Mouse (Mus musculus) forebrain, embryonic 13.5 days (tissue): ENCODE measurements at regions not wholly inside any gene's neighbourhood (a gene's known extent, or its start where the extent isn't known, plus 50 kb on each side); places are given as distances from the start of the nearest gene placed in this dataset.

Experiments used
- ATAC-seq: fragments of 200-750 bp; cut with Nextera tagmentation; 2 replicates; pipeline ENCODE4 v1.8.0; 2017
- H3K27ac ChIP-seq: fragments of 300-500 bp; sonication (generic); 2 replicates; pipeline ENCODE4 v1.5.1; 2015; ENCODE audit warnings: inconsistent platforms, mild to moderate bottlenecking, moderate library complexity
- H3K27me3 ChIP-seq: fragments of 300-500 bp; sonication (generic); 2 replicates; pipeline ENCODE4 v1.6.1; 2015; ENCODE audit warnings: mild to moderate bottlenecking, inconsistent platforms
- H3K36me3 ChIP-seq: fragments of 300-500 bp; sonication (generic); 2 replicates; pipeline ENCODE4 v1.6.1; 2015; ENCODE audit warnings: mild to moderate bottlenecking, inconsistent platforms; ENCODE audit not compliant: poor library complexity, severe bottlenecking
- H3K4me1 ChIP-seq: fragments of 300-500 bp; sonication (generic); 2 replicates; pipeline ENCODE4 v1.6.1; 2015; ENCODE audit warnings: inconsistent platforms
- H3K4me2 ChIP-seq: fragments of 300-500 bp; sonication (generic); 2 replicates; pipeline ENCODE4 v1.6.1; 2015; ENCODE audit warnings: inconsistent platforms, mild to moderate bottlenecking, moderate library complexity
- H3K4me3 ChIP-seq: fragments of 300-500 bp; sonication (generic); 2 replicates; pipeline ENCODE4 v1.5.1; 2015; ENCODE audit warnings: mild to moderate bottlenecking, inconsistent platforms
- H3K9ac ChIP-seq: fragments of 300-500 bp; sonication (generic); 2 replicates; pipeline ENCODE4 v1.6.1; 2015; ENCODE audit warnings: mild to moderate bottlenecking, inconsistent platforms
- H3K9me3 ChIP-seq: fragments of 300-500 bp; sonication (generic); replicated peaks from 2 replicates; pipeline ENCODE4 v1.6.1; 2016; ENCODE audit warnings: inconsistent platforms
- WGBS: fragments of 180-500 bp; shearing (Covaris S2); methylation state at CpG from one replicate; pipeline ENCODE4 v1.1.7; 2015; 5-methylcytosine and 5-hydroxymethylcytosine counted together

DNA sequence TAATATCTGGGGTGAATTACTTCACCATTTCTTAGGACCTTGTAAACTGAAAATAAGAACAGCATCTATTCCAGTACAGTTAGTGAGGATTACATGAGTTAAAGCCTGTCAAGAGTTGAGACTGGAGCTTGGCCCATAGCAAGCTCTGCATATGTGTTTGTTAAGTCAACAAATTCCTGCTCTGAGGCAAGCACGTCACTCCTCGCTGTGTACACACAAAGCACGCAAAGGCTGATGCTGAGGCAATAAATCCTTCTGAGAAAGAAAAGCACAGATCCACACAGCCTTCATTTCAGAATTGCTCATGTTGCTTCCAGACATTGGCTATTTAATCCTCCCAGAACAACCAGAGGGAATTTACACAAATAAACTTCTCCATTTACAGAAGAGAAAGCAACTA, 328.9 kb upstream of the Gm9747 start:
- Histone ChIP-seq H3K4me1 (no peaks in the 10 kb centered on the region), H3K4me3 (no peak overlapping the region), H3K27ac (no peak overlapping the region), H3K4me2 (no peak overlapping the region), H3K9ac (no peak overlapping the region), H3K9me3 (no peaks in the 10 kb centered on the region), H3K36me3 (no peaks in the 10 kb centered on the region), H3K27me3 (no peaks in the 10 kb centered on the region)
- WGBS = 89% methylated on average over 3 of the region's 3 CpGs
- no peak for ATAC-seq

DNA sequence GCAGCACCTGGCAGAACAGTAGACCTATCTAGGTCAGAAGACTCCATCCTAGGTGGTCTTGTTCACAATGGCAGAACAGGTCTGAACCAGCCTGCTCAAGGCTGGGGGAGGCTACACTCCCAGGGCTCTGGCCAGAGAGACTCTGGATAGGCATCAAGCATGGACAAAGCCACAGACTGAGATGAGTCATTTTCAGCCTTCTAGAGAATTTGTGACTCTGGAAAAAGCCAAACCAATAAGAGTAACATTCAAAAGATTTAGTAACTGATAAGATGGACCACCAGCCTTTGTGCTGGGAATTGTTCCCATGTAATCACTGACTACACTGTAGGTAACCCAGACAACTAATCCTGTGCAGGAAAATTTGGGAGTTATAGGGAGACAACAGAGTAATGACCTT, 320.3 kb upstream of the Gm9747 start:
- H3K9ac ChIP-seq = no peak overlapping the region
- no peak overlapping the region for H3K4me2 ChIP-seq
- no peak for ATAC-seq
- H3K9me3 ChIP-seq = no peaks in the 10 kb centered on the region
- no peaks in the 10 kb centered on the region for H3K27me3 ChIP-seq
- no peaks in the 10 kb centered on the region for H3K4me1 ChIP-seq
- H3K4me3 ChIP-seq = no peak overlapping the region
- no peak overlapping the region for H3K27ac ChIP-seq
- H3K36me3 ChIP-seq = no peaks in the 10 kb centered on the region

DNA sequence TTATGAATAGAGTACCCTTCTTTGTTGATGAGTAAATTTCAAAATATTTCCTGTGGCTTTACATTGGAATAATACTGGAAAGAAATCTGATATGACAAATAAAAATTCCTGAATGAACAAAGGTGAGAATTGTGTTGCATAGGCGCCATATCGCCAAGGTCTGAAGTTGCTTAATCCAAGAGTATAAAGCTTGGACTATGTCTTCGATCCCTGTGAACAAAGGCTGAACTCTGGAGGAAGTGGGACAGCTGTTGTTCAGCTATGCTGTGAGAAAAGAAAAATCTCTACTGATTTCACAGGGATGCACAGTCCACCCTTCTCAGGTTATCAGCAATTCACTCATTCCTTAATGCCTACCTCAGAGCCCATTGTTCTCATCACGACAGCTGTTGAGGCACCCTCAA, 319.3 kb upstream of the Gm9747 start:
- WGBS = 89% methylated on average over 4 of the region's 4 CpGs

DNA sequence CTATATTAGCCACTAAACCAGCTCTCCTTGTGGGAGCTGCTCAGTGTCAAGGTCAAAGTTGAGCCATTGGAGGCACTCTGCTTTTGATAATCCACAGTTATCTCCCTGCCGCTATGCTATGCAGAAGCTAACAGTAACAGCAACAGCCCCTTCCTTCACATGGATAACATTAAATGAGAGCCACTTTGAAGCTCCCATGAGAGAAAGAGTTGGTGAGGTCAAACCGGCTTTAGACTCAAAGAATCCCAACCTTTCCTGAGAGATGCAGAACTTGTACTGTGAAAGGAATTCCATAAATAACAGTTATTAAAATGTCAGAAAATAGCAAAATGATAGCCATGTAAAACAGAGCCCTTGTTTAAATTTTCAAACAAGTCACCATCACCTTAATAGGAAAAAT, 316.1 kb upstream of the Gm9747 start:
- Histone ChIP-seq H3K9ac (no peak overlapping the region), H3K27ac (no peak overlapping the region), H3K27me3 (no peaks in the 10 kb centered on the region), H3K36me3 (no peaks in the 10 kb centered on the region), H3K4me1 (no peaks in the 10 kb centered on the region), H3K4me2 (no peak overlapping the region), H3K9me3 (no peaks in the 10 kb centered on the region), H3K4me3 (no peak overlapping the region)
- 89% methylated on average over 2 of the region's 2 CpGs for WGBS
- no peak for ATAC-seq

More for the DNA sequence above, 319.3 kb upstream of the Gm9747 start:
- no peak overlapping the region for H3K4me3 ChIP-seq
- H3K36me3 ChIP-seq = no peaks in the 10 kb centered on the region
- H3K9ac ChIP-seq = no peak overlapping the region
- no peaks in the 10 kb centered on the region for H3K9me3 ChIP-seq
- no peak overlapping the region for H3K27ac ChIP-seq
- no peaks in the 10 kb centered on the region for H3K4me1 ChIP-seq
- no peak overlapping the region for H3K4me2 ChIP-seq
- H3K27me3 ChIP-seq = no peaks in the 10 kb centered on the region
- no peak for ATAC-seq

DNA sequence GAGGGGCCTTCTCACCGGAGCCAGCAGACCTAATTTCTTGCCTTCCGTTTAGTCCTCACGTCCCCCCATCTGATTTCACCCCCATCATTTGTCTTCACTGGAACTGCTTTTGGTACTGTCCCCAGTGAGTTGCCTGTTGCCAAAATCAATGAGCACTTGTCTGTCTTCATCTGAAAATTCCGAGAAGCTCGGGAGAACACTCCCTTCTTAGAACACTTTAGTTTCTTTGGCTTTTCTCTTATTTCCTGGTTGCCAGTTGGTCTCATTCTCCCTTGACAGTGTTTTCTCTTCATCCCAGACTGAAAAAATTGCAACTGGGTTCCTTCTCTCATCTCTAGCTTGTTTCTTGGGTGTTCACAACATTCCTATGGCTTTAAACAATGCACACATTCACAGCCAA, 305.2 kb upstream of the Gm9747 start:
- H3K27me3 ChIP-seq = no peaks in the 10 kb centered on the region
- no peak overlapping the region for H3K4me3 ChIP-seq
- 95% methylated on average over 5 of the region's 5 CpGs for WGBS
- no peak overlapping the region for H3K27ac ChIP-seq
- H3K4me1 ChIP-seq = no peaks in the 10 kb centered on the region
- no peaks in the 10 kb centered on the region for H3K36me3 ChIP-seq
- H3K9me3 ChIP-seq = no peaks in the 10 kb centered on the region
- H3K4me2 ChIP-seq = no peak overlapping the region
- H3K9ac ChIP-seq = no peak overlapping the region
- no peak for ATAC-seq

DNA sequence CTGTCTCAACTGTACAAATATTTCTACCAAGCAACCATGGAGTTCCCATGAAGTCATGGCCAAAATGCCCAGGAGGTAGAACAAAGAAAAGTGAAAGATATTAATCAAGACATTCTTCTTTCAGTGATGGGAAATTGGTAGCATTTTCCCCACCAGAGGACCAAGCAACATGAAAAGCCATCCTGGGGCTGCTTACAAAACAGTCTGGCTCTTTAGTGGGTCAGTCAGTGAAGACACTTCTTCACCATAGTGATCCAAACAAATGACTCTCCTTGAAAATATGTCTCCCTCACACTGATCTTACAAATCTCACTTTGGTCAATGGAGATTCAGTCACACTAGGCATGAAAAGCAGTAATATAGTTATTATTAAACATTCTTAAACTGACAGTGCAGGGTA, 299.8 kb upstream of the Gm9747 start:
- Histone ChIP-seq H3K36me3 (no peaks in the 10 kb centered on the region), H3K27me3 (no peaks in the 10 kb centered on the region), H3K9ac (no peak overlapping the region), H3K4me2 (no peak overlapping the region), H3K27ac (no peak overlapping the region), H3K4me1 (no peaks in the 10 kb centered on the region), H3K4me3 (no peak overlapping the region), H3K9me3 (no peaks in the 10 kb centered on the region)
- ATAC-seq = no peak

DNA sequence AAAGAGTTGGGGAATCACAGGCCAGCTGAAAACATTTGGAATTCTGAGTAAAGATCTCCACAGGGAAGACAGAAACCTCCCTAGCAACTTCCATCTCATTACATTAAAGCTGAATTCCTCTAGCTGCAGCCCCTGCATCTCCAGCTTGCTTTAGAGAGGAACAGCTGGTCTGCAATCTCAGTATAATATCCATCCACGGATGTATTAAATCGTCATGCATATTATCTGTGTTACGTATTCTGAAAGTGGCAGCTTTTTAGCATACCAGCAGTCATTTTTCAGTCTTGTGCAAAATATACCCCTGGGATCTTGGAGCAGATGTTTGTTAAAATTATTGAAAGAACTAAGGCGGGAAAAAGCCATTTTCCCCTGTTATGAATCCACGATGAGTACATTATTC, 287.7 kb upstream of the Gm9747 start:
- no peaks in the 10 kb centered on the region for H3K9me3 ChIP-seq
- H3K27ac ChIP-seq = no peak overlapping the region
- no peaks in the 10 kb centered on the region for H3K4me1 ChIP-seq
- no peak overlapping the region for H3K4me3 ChIP-seq
- H3K27me3 ChIP-seq = no peaks in the 10 kb centered on the region
- no peak overlapping the region for H3K4me2 ChIP-seq
- no peaks in the 10 kb centered on the region for H3K36me3 ChIP-seq
- no peak for ATAC-seq
- H3K9ac ChIP-seq = no peak overlapping the region
- WGBS = 81% methylated on average over 5 of the region's 5 CpGs

DNA sequence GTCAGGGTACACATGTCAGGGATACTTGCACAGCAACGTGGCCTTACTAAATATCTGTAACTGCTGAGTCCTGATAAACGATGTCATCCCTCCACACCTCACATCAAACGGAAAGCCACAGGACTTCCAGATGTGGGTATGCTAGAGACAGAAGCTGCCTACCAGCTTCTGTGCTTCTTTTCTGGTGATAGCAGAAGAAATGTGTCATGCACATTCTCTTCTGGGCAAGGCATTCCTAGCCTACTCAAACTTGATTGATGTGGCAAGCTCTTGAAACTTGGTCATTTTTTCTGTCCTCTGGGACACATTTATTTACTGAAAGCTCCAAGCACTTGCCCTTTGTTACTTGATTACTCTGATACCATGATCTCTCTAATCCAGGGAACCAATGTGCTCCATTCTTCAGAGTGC, 282.8 kb upstream of the Gm9747 start:
- WGBS = 80% methylated on average over 3 of the region's 3 CpGs

DNA sequence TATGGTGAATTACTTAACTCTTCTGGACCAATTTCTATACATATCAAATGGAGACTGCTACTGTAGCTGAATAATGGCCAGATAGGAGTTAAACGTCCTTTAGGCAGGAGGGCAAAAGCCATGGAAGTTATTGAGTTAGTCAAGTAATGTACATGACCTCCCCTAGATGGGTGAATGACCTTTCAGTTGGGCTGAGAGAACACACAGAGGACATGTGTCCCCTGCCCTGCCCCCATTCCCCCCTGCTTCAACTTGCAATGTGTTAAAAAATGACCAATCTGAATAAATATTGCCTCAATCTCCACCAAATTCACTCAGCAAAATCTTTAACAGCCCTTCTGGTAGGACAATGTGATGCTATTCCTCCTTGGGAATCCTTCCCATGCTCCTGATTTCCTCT, 282.1 kb upstream of the Gm9747 start:
- Histone ChIP-seq H3K27me3 (no peaks in the 10 kb centered on the region), H3K4me2 (no peak overlapping the region), H3K9ac (no peak overlapping the region), H3K36me3 (no peaks in the 10 kb centered on the region), H3K4me3 (no peak overlapping the region), H3K9me3 (no peaks in the 10 kb centered on the region), H3K27ac (no peak overlapping the region), H3K4me1 (no peaks in the 10 kb centered on the region)
- 85% methylated on average over 1 of the region's 1 CpGs for WGBS
- no peak for ATAC-seq

More for the DNA sequence above, 282.8 kb upstream of the Gm9747 start:
- no peak for ATAC-seq
- Histone ChIP-seq H3K36me3 (no peaks in the 10 kb centered on the region), H3K4me1 (no peaks in the 10 kb centered on the region), H3K4me3 (no peak overlapping the region), H3K9ac (no peak overlapping the region), H3K27me3 (no peaks in the 10 kb centered on the region), H3K27ac (no peak overlapping the region), H3K9me3 (no peaks in the 10 kb centered on the region), H3K4me2 (no peak overlapping the region)

DNA sequence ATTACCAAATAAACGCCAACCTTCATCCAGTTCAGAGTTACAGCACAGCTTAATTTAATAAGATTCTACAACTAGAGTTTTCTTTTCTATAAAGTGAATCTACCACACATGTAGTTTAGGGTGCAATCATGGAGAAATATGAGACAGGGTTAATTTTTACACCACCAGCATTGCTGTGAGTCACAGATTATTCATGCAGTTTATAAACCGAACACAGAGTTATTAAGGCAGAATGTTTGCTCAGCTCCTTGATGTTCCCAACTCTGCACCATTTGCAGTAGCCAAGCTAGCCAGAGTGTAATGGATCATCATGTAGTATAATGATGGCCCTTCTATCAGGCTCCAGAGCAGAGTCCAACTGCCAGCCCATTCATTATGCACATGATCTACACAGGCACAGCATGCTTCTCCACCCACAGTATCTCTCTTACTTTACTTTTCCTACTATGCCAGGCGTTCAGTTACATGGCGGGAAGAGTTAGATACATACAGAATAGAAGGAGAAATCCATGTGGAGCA, 281.4 kb upstream of the Gm9747 start:
- Histone ChIP-seq H3K4me3 (no peak overlapping the region), H3K9me3 (no peaks in the 10 kb centered on the region), H3K27me3 (no peaks in the 10 kb centered on the region), H3K9ac (no peak overlapping the region), H3K4me1 (no peaks in the 10 kb centered on the region), H3K4me2 (no peak overlapping the region), H3K27ac (no peak overlapping the region), H3K36me3 (no peaks in the 10 kb centered on the region)
- WGBS = 88% methylated on average over 4 of the region's 4 CpGs
- no peak for ATAC-seq

DNA sequence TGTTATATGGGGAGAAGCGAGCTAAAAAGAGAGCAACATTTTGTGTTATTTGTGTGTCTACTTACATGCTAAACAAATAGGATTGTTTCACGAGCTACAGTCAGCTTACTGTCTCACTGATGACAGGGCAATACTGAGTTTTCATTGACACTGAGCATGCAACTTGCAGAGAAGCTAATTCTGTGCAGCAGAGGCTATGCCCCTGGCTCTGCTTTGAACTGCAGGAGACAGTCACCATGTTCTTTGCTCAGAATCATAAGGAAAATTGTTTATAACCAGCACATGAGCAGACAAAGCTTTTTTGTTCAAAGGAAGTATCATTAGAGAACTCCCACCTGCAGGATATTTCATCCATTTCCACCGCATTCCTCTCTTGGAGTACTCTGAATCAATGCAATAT, 280.8 kb upstream of the Gm9747 start:
- Histone ChIP-seq H3K27me3 (no peaks in the 10 kb centered on the region), H3K36me3 (no peaks in the 10 kb centered on the region), H3K9ac (no peak overlapping the region), H3K4me1 (no peaks in the 10 kb centered on the region), H3K27ac (no peak overlapping the region), H3K4me3 (no peak overlapping the region), H3K4me2 (no peak overlapping the region), H3K9me3 (no peaks in the 10 kb centered on the region)
- WGBS = 61% methylated on average over 3 of the region's 3 CpGs
- peak; percentile 38; the same call in 1 of the 2 replicates for ATAC-seq

DNA sequence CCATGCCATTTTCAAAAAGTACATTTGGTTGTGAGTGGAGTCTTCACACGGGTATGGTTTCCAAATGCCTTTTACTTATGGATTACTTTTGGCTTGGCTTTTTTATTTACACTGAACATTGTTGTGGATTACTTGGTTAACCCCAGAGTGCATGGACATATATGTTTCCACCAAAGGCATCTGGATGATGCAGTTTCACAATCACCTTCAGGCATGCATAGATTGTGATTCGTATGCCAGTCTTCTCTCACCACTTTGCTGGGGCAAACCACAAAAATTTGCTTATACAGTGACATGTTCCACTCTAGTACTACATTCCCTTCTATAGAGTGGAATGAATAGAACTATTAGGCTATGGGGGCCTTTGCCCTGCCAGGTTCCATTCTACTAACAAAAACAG, 278.4 kb upstream of the Gm9747 start:
- Histone ChIP-seq H3K4me2 (no peak overlapping the region), H3K9me3 (no peaks in the 10 kb centered on the region), H3K27ac (no peak overlapping the region), H3K9ac (no peak overlapping the region), H3K4me3 (no peak overlapping the region), H3K4me1 (no peaks in the 10 kb centered on the region), H3K36me3 (no peaks in the 10 kb centered on the region), H3K27me3 (no peaks in the 10 kb centered on the region)
- 88% methylated on average over 2 of the region's 2 CpGs for WGBS
- ATAC-seq = no peak

DNA sequence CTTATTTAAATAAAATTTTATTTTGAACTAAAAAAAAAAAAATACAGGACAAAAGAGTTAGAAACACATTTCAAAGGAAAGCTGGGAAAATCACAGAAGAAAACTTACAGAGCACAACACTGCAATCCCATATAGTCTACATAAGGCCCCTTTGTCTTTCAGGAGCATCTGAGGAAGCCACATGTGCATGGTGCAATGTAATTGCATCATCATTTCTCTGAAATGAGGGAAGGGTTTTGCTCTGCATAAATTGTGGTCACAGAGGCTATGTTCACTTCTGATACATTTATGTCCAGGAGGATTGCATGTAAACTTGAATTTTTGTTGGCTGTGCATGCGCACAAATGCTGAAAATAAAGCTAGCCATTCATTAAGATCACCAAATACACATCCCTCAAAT, 265.9 kb upstream of the Gm9747 start:
- no peaks in the 10 kb centered on the region for H3K9me3 ChIP-seq

More for the DNA sequence above, 265.9 kb upstream of the Gm9747 start:
- Histone ChIP-seq H3K4me1 (peaks cover 9% of the 10 kb centered on the region; the same call in 1 of the 2 replicates), H3K9ac (no peak overlapping the region), H3K27me3 (no peaks in the 10 kb centered on the region), H3K4me3 (no peak overlapping the region), H3K27ac (no peak overlapping the region), H3K36me3 (no peaks in the 10 kb centered on the region), H3K4me2 (no peak overlapping the region)
- no peak for ATAC-seq
- WGBS = 98% methylated on average over 1 of the region's 1 CpGs
